Mouse (Mus musculus) forebrain, embryonic 13.5 days (tissue): Measurements from ENCODE around the gene Acox3. TPM values are rescaled to one million over a fixed set of nuclear protein-coding genes. Genes with fewer than 3 reads are reported as not detected.
A peak's percentile ranks its signal among the peaks of the same experiment; 100 is the strongest.
"Not testable (repeated sequence)": the region's sequence is repeated elsewhere in the genome, so short reads cannot be mapped to it uniquely, and the experiment has no call there.

ENCODE experiments used
- ATAC-seq: fragments of 200-750 bp; cut with Nextera tagmentation; 2 replicates; pipeline ENCODE4 v1.8.0; 2017
- H3K27ac ChIP-seq: fragments of 300-500 bp; sonication (generic); 2 replicates; pipeline ENCODE4 v1.5.1; 2015; ENCODE audit warnings: inconsistent platforms, mild to moderate bottlenecking, moderate library complexity
- H3K27me3 ChIP-seq: fragments of 300-500 bp; sonication (generic); 2 replicates; pipeline ENCODE4 v1.6.1; 2015; ENCODE audit warnings: mild to moderate bottlenecking, inconsistent platforms
- H3K36me3 ChIP-seq: fragments of 300-500 bp; sonication (generic); 2 replicates; pipeline ENCODE4 v1.6.1; 2015; ENCODE audit warnings: mild to moderate bottlenecking, inconsistent platforms; ENCODE audit not compliant: poor library complexity, severe bottlenecking
- H3K4me1 ChIP-seq: fragments of 300-500 bp; sonication (generic); 2 replicates; pipeline ENCODE4 v1.6.1; 2015; ENCODE audit warnings: inconsistent platforms
- H3K4me2 ChIP-seq: fragments of 300-500 bp; sonication (generic); 2 replicates; pipeline ENCODE4 v1.6.1; 2015; ENCODE audit warnings: inconsistent platforms, mild to moderate bottlenecking, moderate library complexity
- H3K4me3 ChIP-seq: fragments of 300-500 bp; sonication (generic); 2 replicates; pipeline ENCODE4 v1.5.1; 2015; ENCODE audit warnings: mild to moderate bottlenecking, inconsistent platforms
- H3K9ac ChIP-seq: fragments of 300-500 bp; sonication (generic); 2 replicates; pipeline ENCODE4 v1.6.1; 2015; ENCODE audit warnings: mild to moderate bottlenecking, inconsistent platforms
- H3K9me3 ChIP-seq: fragments of 300-500 bp; sonication (generic); replicated peaks from 2 replicates; pipeline ENCODE4 v1.6.1; 2016; ENCODE audit warnings: inconsistent platforms
- WGBS: fragments of 180-500 bp; shearing (Covaris S2); methylation state at CpG from one replicate; pipeline ENCODE4 v1.1.7; 2015; 5-methylcytosine and 5-hydroxymethylcytosine counted together
- polyA plus RNA-seq: library from polyadenylated mRNA; unstranded; fragments of >200 nt; fragmentation: Nextera tagmentation; extraction: Ambion mirVana; gene quantifications from 2 replicates; pipeline ENCODE4 v1.2.1, GENCODE M21; 2015

Acox3 gene
- polyA plus RNA-seq, 1 experiment from 2014 or later = 12.0 TPM

DNA sequence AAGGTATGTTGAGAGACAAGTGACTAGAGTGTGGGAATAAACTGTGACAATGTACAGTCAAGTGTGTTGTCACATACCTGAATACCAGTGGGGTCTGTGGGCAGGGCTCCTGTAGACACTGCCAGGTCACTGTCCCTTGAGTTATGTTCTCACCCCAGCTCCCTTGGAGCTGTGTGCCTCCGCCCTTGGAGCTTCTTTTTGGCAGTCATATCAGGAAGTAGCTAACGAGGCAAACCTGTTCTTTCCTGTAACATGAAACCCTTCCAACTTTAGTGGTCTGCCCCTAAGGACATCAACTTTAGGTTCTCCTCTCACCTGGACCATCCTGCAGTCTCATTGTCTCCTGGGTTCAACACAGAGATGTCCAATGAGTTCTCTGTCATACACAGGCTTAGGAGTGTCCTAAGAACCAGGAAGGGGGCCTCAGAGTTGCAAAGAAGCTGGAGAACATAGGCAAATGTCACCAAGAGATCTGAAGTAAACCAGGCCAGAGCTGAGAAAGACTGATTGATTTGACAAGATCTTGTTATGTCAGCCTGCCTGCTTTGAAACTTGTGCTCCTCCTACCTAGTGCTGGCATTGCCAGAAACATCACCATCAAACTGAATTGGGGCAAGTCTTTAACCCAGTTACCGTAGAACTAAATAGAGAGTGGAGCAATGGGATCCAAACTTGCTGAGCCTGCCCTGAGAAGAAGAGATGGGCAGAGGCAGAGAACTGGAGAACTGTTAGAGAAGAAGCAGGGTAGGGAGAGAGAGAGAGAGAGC, 2.5 kb upstream of the Acox3 start:
- H3K27me3 ChIP-seq = peaks cover 12% of the 10 kb centered on the region
- no peak overlapping the region for H3K4me3 ChIP-seq
- WGBS = 66% methylated on average over 3 of the region's 3 CpGs
- no peak overlapping the region for H3K9ac ChIP-seq
- peaks cover 19% of the 10 kb centered on the region for H3K4me1 ChIP-seq
- no peaks in the 10 kb centered on the region for H3K36me3 ChIP-seq
- no peaks in the 10 kb centered on the region for H3K9me3 ChIP-seq
- H3K4me2 ChIP-seq = no peak overlapping the region
- no peak for ATAC-seq
- no peak overlapping the region for H3K27ac ChIP-seq

DNA sequence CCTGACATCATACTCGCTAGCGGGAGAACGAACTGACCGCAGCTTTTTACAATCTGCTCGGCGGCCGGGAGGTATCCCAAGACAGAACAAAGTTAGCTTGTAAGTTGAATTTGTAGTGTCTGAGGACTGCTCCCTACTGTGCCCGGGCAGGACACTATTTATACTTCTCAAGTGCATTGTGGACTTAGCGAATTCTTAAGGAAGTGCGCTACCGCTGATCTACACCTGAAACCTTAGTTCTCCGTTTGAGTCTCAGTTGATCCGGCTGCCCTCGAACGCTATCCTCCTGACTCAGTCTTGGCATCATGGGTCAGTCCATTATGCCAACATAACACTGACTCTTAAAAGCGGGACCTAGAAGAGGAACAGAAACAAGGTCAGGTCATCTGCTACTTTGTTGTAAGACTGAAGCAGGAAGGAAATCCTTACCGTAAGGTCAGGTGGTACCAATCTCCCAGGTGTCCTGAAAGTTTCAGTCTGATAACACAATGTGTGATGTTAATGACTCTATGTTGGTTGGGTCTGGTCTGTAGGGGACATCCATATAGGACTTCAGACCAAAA, 462 bp downstream of the Acox3 start:
- Histone ChIP-seq H3K36me3 (peaks cover 7% of the 10 kb centered on the region), H3K9me3 (no peaks in the 10 kb centered on the region), H3K4me2 (peak overlapping the region; percentile 78), H3K9ac (peak overlapping the region; percentile 70), H3K27ac (no peak overlapping the region), H3K4me3 (peak overlapping the region; percentile 66), H3K27me3 (peaks cover 7% of the 10 kb centered on the region), H3K4me1 (peaks cover 17% of the 10 kb centered on the region)
- WGBS = 5% methylated on average over 17 of the region's 17 CpGs
- peak; percentile 59 for ATAC-seq

DNA sequence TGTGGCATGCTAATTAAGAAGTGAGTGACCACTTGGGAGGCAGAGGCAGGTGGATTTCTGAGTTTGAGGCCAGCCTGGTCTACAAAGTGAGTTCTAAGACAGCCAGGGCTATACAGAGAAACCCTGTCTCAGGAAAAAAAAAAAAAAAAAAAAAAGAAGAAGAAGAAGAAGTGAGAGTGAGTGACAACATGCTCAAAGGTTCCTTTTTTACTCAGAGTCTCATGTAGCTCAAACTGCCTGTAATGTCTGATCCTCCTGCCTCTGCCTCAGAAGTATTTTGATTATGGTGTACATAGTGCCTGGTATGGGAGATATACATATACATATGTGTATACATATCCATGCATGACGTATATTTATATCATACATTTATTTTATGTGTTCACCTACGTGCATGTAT, 1.4 kb downstream of the Acox3 start:
- not testable (repeated sequence) for H3K27me3 ChIP-seq, ATAC-seq, H3K9me3 ChIP-seq, H3K4me3 ChIP-seq, H3K27ac ChIP-seq, H3K9ac ChIP-seq
- 89% methylated on average over 2 of the region's 2 CpGs for WGBS
- Histone ChIP-seq H3K36me3 (peaks cover 16% of the 10 kb centered on the region), H3K4me1 (peaks cover 17% of the 10 kb centered on the region), H3K4me2 (0 out of 2 replicates have a peak overlapping the region, but pooled peaks have one; percentile 78)

DNA sequence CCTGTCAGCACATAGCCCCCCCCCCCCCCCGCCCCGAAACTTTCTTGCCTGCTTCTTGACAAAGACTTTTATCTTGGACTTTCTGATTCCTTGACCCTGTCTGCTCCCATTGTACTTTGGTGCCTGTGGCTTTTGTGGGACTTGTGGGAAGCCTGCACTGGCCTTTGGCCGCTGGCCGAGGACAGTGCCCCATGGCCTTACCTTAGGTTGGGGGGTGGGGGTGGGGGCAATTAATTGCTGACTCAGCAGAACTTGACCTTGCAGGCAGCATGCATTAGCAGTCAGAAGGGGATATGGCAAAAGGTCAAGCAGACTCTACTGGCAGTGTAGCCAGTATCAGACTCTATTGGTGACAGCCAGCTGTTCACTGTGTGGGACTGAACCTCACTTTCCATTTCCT, 8.7 kb downstream of the Acox3 start:
- Histone ChIP-seq H3K4me3 (no peak overlapping the region), H3K9me3 (peaks cover 9% of the 10 kb centered on the region), H3K27ac (no peak overlapping the region), H3K4me2 (no peak overlapping the region), H3K36me3 (peaks cover 75% of the 10 kb centered on the region), H3K4me1 (no peaks in the 10 kb centered on the region), H3K27me3 (no peaks in the 10 kb centered on the region), H3K9ac (no peak overlapping the region)
- ATAC-seq = no peak
- 88% methylated on average over 3 of the region's 4 CpGs for WGBS

- H3K27ac ChIP-seq = no peak overlapping the region
- no peaks in the 10 kb centered on the region for H3K4me1 ChIP-seq
- H3K4me3 ChIP-seq = no peak overlapping the region
- no peak overlapping the region for H3K9ac ChIP-seq
- H3K9me3 ChIP-seq = peaks cover 9% of the 10 kb centered on the region
- 81% methylated on average over 21 of the region's 21 CpGs for WGBS
- H3K27me3 ChIP-seq = no peaks in the 10 kb centered on the region
- H3K36me3 ChIP-seq = peaks cover 75% of the 10 kb centered on the region
- ATAC-seq = no peak
- H3K4me2 ChIP-seq = no peak overlapping the region
Observed at GRCm38 (mm10) chr5:35592081-35592736, 9.4 kb downstream of the Acox3 start.

DNA sequence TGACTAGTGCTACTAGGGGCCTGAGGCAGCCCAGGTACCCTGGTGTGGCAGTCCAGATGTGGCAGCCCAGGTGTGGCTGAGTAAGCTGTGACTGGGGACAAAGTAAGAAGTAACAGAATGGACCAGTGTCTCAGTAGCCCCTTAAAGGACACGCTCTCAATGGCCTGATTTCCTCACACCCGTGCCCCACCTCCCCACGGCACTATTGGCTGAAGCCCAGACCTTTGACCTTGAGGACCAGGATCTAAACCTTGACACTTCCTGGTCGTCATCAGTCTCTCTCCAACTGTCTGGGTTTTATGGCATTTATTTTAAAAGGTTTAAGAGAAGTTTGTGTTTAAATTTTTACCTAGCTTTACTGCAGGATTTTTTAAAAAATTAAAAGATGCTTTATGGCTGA, 10.0 kb downstream of the Acox3 start:
- H3K27ac ChIP-seq = no peak overlapping the region
- peaks cover 78% of the 10 kb centered on the region for H3K36me3 ChIP-seq
- peaks cover 9% of the 10 kb centered on the region for H3K9me3 ChIP-seq
- H3K4me1 ChIP-seq = no peaks in the 10 kb centered on the region
- ATAC-seq = no peak
- H3K4me3 ChIP-seq = no peak overlapping the region
- no peak overlapping the region for H3K4me2 ChIP-seq
- WGBS = 88% methylated on average over 4 of the region's 4 CpGs
- H3K27me3 ChIP-seq = no peaks in the 10 kb centered on the region
- H3K9ac ChIP-seq = no peak overlapping the region

GRCm38 (mm10) chr5:35593272-35593671, 10.4 kb downstream of the Acox3 start:
- H3K9me3 ChIP-seq = peaks cover 9% of the 10 kb centered on the region
- H3K9ac ChIP-seq = no peak overlapping the region
- no peak overlapping the region for H3K27ac ChIP-seq
- 93% methylated on average over 6 of the region's 6 CpGs for WGBS
- H3K4me2 ChIP-seq = no peak overlapping the region
- H3K36me3 ChIP-seq = peaks cover 78% of the 10 kb centered on the region
- no peak overlapping the region for H3K4me3 ChIP-seq
- ATAC-seq = no peak
- H3K4me1 ChIP-seq = no peaks in the 10 kb centered on the region
- H3K27me3 ChIP-seq = no peaks in the 10 kb centered on the region

DNA sequence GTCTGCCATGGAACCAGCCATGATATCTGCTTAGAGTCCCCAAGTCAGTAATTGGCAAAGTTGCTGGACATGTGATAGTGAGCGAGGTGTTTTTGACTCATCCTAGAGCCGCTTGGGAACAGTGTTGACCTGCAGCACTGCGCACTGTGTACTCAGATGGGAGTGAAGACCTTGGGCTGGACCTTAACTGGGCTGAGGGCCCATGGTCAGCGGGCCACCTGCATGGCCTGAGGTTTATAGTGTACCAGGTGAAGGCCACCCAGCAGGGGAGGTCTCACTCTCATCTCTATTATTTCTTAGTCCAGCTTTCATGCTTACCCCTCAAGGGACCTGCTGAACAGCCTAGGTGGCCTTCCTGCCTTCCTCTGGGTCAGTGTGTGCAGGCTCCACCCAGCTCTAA, 11.9 kb downstream of the Acox3 start:
- no peak overlapping the region for H3K27ac ChIP-seq
- no peak overlapping the region for H3K4me2 ChIP-seq
- no peak for ATAC-seq
- H3K27me3 ChIP-seq = no peaks in the 10 kb centered on the region
- peaks cover 78% of the 10 kb centered on the region for H3K36me3 ChIP-seq
- 90% methylated on average over 4 of the region's 4 CpGs for WGBS
- no peak overlapping the region for H3K4me3 ChIP-seq
- no peak overlapping the region for H3K9ac ChIP-seq
- no peaks in the 10 kb centered on the region for H3K4me1 ChIP-seq
- peaks cover 13% of the 10 kb centered on the region for H3K9me3 ChIP-seq

DNA sequence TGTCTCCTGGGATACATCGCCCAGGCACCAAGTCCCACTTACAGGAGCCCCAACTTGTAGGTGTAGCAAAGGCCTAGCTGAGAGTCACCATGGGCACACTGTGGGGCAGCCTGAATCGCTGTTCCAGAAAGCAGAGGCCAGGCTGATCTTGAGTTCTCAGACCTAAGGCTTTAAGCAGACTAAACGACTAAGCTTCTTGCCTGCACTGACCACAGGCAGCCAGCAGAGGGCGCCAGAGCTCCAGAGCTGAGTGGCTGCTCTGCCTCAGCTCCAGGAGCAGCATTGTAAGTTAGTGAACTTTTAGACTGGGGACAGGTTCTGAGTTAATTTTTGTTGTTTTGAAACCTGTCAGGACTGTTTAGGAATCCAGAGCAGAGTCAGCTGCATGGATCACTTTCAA, 12.9 kb downstream of the Acox3 start:
- Histone ChIP-seq H3K27me3 (no peaks in the 10 kb centered on the region), H3K4me3 (no peak overlapping the region), H3K36me3 (peaks cover 78% of the 10 kb centered on the region), H3K4me1 (no peaks in the 10 kb centered on the region), H3K9ac (no peak overlapping the region), H3K4me2 (no peak overlapping the region), H3K27ac (no peak overlapping the region), H3K9me3 (peaks cover 12% of the 10 kb centered on the region)
- no peak; the same call in 1 of the 2 replicates for ATAC-seq
- WGBS = 21% methylated on average over 4 of the region's 4 CpGs

- H3K4me2 ChIP-seq = no peak overlapping the region
- no peak overlapping the region for H3K9ac ChIP-seq
- H3K4me1 ChIP-seq = no peaks in the 10 kb centered on the region
- no peak for ATAC-seq
- H3K27ac ChIP-seq = no peak overlapping the region
- H3K9me3 ChIP-seq = peaks cover 4% of the 10 kb centered on the region; the same call in 1 of the 2 replicates
- 85% methylated on average over 18 of the region's 18 CpGs for WGBS
- H3K27me3 ChIP-seq = no peaks in the 10 kb centered on the region
- peaks cover 77% of the 10 kb centered on the region for H3K36me3 ChIP-seq
- no peak overlapping the region for H3K4me3 ChIP-seq
Observed at GRCm38 (mm10) chr5:35596169-35597160, 13.6 kb downstream of the Acox3 start.

DNA sequence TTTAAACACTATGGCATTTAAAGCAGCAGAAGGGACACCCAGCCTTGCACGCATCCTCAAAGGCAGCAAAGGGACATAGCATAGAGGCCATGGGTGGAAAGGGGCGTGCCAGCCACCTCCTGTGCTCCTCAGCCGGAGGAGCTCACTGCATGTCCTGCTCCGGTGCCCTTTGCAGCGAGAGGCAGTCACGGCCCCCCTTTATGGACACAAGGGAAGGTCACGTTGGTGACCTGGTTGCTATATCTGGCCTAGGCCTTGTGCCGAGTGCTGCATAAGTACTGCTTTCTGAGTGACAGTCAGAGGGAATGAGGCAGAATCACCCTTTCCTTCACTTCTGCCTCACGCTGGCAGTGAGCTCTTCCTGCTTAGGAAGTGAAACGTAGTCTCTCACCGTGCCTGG, 17.4 kb downstream of the Acox3 start:
- Histone ChIP-seq H3K9me3 (peaks cover 4% of the 10 kb centered on the region; the same call in 1 of the 2 replicates), H3K4me1 (no peaks in the 10 kb centered on the region), H3K9ac (no peak overlapping the region), H3K4me3 (no peak overlapping the region), H3K36me3 (peaks cover 78% of the 10 kb centered on the region), H3K27ac (no peak overlapping the region), H3K4me2 (no peak overlapping the region), H3K27me3 (no peaks in the 10 kb centered on the region)
- WGBS = 87% methylated on average over 11 of the region's 11 CpGs
- ATAC-seq = no peak
